Mouse (Mus musculus): ENCODE data around the gene Igdcc3.

DNA sequence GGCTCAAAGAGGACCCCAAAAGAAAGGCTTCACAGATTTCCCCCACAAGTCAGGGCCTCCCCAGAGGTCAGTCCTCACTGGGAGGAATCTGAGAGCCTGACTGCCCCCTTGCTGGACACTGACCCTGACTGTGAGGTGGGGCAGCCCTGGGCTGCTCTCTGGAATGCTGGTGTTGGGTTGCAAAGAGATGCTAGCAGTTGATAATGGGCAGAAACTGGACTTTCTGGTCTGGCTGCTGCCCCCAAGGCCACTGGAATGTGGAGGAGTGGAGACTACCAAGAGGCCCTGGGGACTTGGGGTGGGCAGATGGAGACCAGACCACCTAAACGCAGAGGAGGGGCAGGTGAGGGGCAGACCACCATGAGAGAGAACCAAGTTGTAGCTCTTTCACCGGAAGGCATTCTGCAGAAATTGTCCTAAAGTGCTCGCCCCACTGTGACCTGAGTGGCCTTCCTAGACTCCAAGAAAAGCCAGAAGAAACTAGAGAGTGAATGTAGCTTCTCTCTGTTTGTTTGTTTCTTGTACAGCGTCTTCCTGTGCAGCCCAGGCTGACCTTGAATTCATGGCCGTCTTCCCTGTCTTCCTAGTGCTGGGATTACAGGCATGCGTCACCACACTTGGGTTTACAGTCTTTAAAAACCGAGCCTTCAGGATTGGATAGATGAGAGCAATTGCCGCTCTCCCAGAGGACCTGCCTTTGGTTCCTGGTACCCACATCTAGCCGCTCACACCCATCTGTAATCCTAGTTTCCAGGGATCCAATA, 13.9 kb downstream of the Igdcc3 start:
- TF ChIP-seq EP300 (IDR thresholded peaks at IDR 0.05; ENCODE audit: low read depth) (no peak), CTCF (IDR thresholded peaks at IDR 0.05; ENCODE audit: low read depth) (no peak)

Measured in heart, postnatal 0 days (tissue).